Mouse (Mus musculus): ENCODE measurements around the gene Mfsd6.

DNA sequence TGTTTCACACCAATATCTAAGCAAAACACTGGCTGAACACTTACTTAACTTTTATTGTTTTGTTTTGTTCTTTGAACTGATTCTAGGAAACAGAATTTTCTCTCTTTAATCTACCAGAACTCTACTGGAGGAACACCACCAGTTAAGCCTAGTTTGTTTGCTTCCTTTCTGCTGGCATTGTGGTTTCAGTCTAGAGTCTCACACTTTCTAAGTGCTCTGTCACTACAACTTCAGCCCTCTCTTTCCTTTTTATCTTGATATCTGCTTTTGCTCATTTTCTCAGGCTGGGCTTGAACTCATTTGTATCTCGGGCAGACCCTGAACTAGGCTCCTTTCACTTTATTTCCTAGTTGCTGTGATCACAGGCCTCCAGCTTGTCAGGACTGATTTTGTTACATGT lies 119.6 kb downstream of the Mfsd6 start:
- no peak for TF ChIP-seq CTCF (IDR thresholded peaks at IDR 0.05; ENCODE audit: borderline replicate concordance, extremely low read depth, insufficient read depth, insufficient read length)
- TF ChIP-seq POLR2A (IDR thresholded peaks at IDR 0.05; ENCODE audit: borderline replicate concordance, extremely low read depth, insufficient read depth, insufficient read length, poor library complexity, severe bottlenecking), result no peak
